Mouse (Mus musculus): ENCODE data around the gene Mark2. TPM values are rescaled to one million over a fixed set of nuclear protein-coding genes. Genes with fewer than 3 reads are reported as not detected.

Mark2 gene
- polyA plus RNA-seq, 1 experiment from 2014 or later: 51.9 TPM

GRCm38 (mm10) chr19:7304801-7305200 lies 36.9 kb downstream of the Mark2 start:
- WGBS: 75% methylated on average over 2 of the region's 2 CpGs
- no peak overlapping the region for H3K9ac ChIP-seq (replicated peaks)

DNA sequence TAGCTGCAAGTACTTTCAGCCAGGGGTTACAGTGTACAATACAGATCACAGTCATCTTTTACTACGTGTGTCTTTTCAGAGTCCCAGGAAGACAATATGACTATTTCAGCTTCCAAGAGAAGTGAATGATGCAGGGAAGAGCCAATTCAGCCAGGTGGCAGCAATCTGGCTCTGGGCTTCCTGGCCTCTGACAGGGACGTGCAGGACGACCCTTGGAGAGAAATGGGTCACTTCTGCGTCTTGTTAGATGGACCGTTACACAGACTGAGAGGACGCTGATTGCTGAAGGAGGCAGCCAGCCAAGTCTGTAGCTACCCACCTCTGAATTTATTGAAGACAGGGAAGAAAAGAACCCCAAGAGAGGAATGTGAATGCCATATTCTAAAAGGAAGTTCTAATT lies 37.9 kb downstream of the Mark2 start:
- Histone ChIP-seq H3K9me3 (replicated peaks) (no peaks in the 10 kb centered on the region), H3K9ac (replicated peaks) (no peak overlapping the region), H3K4me2 (no peak overlapping the region), H3K27ac (replicated peaks) (no peak overlapping the region; the same call in 1 of the 2 replicates), H3K27me3 (replicated peaks) (no peaks in the 10 kb centered on the region), H3K36me3 (no peaks in the 10 kb centered on the region), H3K4me3 (replicated peaks) (no peak overlapping the region), H3K4me1 (peaks cover 50% of the 10 kb centered on the region)
- 39% methylated on average over 6 of the region's 6 CpGs for WGBS
- no peak for ATAC-seq (ENCODE audit: low FRiP score)

More at GRCm38 (mm10) chr19:7304801-7305200, 36.9 kb downstream of the Mark2 start:
- Histone ChIP-seq H3K4me3 (replicated peaks) (no peak overlapping the region), H3K4me1 (peaks cover 52% of the 10 kb centered on the region), H3K9me3 (replicated peaks) (no peaks in the 10 kb centered on the region), H3K27me3 (replicated peaks) (no peaks in the 10 kb centered on the region), H3K36me3 (no peaks in the 10 kb centered on the region), H3K4me2 (no peak overlapping the region), H3K27ac (replicated peaks) (no peak overlapping the region)
- ATAC-seq (ENCODE audit: low FRiP score): no peak

DNA sequence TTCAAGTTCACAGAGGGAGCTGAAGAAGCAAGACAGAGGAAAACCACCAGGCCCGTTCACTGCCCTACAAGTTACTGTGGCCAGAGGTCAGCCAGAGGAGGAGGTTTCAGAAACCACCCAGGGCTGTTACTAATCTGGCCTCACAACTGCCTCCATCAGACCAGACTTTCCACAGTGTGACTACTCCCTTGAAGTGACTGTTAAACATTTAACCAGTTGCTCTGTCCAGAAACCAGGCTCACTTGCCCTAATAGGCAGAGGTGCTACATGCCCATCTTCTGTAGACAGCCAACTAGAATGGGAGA lies 39.2 kb downstream of the Mark2 start:
- 97% methylated on average over 1 of the region's 1 CpGs for WGBS
- H3K4me2 ChIP-seq: no peak overlapping the region
- H3K36me3 ChIP-seq: no peaks in the 10 kb centered on the region
- ATAC-seq (ENCODE audit: low FRiP score): no peak
- no peaks in the 10 kb centered on the region for H3K9me3 ChIP-seq (replicated peaks)
- peaks cover 42% of the 10 kb centered on the region for H3K4me1 ChIP-seq
- no peak overlapping the region for H3K9ac ChIP-seq (replicated peaks)
- no peak overlapping the region for H3K4me3 ChIP-seq (replicated peaks)
- no peaks in the 10 kb centered on the region for H3K27me3 ChIP-seq (replicated peaks)
- no peak overlapping the region for H3K27ac ChIP-seq (replicated peaks)

GRCm38 (mm10) chr19:7301647-7302492 lies 39.8 kb downstream of the Mark2 start:
- no peaks in the 10 kb centered on the region for H3K36me3 ChIP-seq
- no peak for ATAC-seq (ENCODE audit: low FRiP score)
- H3K4me3 ChIP-seq (replicated peaks): no peak overlapping the region
- no peak overlapping the region for H3K9ac ChIP-seq (replicated peaks)
- H3K4me1 ChIP-seq: peaks cover 36% of the 10 kb centered on the region
- H3K4me2 ChIP-seq: no peak overlapping the region
- 88% methylated on average over 7 of the region's 7 CpGs for WGBS
- H3K27me3 ChIP-seq (replicated peaks): no peaks in the 10 kb centered on the region
- H3K27ac ChIP-seq (replicated peaks): no peak overlapping the region
- H3K9me3 ChIP-seq (replicated peaks): no peaks in the 10 kb centered on the region

DNA sequence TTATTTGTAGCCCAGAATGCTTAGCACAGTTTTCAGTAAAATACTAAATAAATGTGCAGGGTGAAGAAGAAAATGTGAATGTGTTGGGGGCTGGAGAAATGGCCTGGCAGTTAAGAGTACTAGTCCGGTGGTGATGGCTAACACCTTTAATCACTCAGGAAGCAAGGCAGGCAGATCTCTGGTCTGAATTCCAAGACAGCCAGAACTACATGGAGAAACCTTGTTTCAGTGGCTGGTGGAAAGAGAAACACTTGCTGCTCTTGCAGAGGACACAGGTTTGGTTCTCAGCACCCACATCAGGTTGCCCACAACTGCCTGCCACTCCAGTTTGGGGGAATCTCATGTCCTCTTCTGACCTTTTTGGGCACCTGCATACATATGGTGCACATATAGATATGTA lies 41.6 kb downstream of the Mark2 start:
- H3K9ac ChIP-seq (replicated peaks): no peak overlapping the region
- WGBS: 100% methylated on average over 1 of the region's 1 CpGs
- ATAC-seq (ENCODE audit: low FRiP score): no peak
- H3K4me3 ChIP-seq (replicated peaks): no peak overlapping the region
- H3K27ac ChIP-seq (replicated peaks): no peak overlapping the region
- H3K4me2 ChIP-seq: no peak overlapping the region
- no peaks in the 10 kb centered on the region for H3K36me3 ChIP-seq
- no peaks in the 10 kb centered on the region for H3K27me3 ChIP-seq (replicated peaks)
- H3K9me3 ChIP-seq (replicated peaks): no peaks in the 10 kb centered on the region
- H3K4me1 ChIP-seq: peaks cover 26% of the 10 kb centered on the region

- peak overlapping the region; percentile 48 for H3K27ac ChIP-seq (replicated peaks)
- H3K9ac ChIP-seq (replicated peaks): no peak overlapping the region
These were observed 42.6 kb downstream of the Mark2 start for GRCm38 (mm10) chr19:7299052-7299451.

GRCm38 (mm10) chr19:7295959-7296358 lies 45.7 kb downstream of the Mark2 start:
- Histone ChIP-seq H3K27me3 (replicated peaks) (no peaks in the 10 kb centered on the region), H3K4me3 (replicated peaks) (no peak overlapping the region), H3K27ac (replicated peaks) (no peak overlapping the region), H3K9ac (replicated peaks) (no peak overlapping the region), H3K4me2 (no peak overlapping the region), H3K36me3 (no peaks in the 10 kb centered on the region), H3K4me1 (peaks cover 27% of the 10 kb centered on the region), H3K9me3 (replicated peaks) (no peaks in the 10 kb centered on the region)
- 89% methylated on average over 4 of the region's 4 CpGs for WGBS
- no peak for ATAC-seq (ENCODE audit: low FRiP score)

More at GRCm38 (mm10) chr19:7299052-7299451, 42.6 kb downstream of the Mark2 start:
- no peaks in the 10 kb centered on the region for H3K9me3 ChIP-seq (replicated peaks)
- H3K4me3 ChIP-seq (replicated peaks): no peak overlapping the region
- H3K4me2 ChIP-seq: no peak overlapping the region
- no peaks in the 10 kb centered on the region for H3K27me3 ChIP-seq (replicated peaks)
- ATAC-seq (ENCODE audit: low FRiP score): peak; percentile 89
- H3K36me3 ChIP-seq: no peaks in the 10 kb centered on the region
- H3K4me1 ChIP-seq: peaks cover 27% of the 10 kb centered on the region

DNA sequence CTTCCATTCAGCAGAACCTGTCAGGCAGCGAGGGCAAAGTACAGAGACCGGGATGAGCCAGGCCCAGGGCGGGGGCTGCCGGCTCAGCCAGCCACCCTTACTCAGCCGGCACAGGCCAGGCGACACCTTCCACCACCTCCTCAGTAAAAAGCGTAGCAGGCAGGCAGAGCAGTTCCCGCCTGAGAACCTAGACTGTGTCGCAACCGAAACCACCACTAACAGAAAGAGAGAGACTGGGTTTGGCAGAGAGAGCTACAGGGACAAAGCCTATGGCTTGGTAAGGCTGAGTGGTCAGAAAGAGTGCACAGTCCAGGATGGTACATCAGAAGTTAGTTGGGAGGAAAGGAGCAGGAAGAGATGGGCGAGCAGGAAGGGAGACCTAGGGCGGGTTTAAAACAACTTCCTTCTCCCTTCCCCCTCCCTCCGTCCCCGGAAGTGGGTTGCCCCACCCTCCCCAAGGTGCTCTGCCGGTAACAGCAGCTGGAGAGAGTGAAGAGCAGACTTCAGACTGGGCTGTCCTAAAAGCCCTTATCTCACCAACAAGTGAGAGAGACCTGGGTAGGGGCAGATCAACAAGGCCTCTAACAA lies 46.5 kb downstream of the Mark2 start:
- ATAC-seq (ENCODE audit: low FRiP score): no peak
- Histone ChIP-seq H3K27ac (replicated peaks) (no peak overlapping the region), H3K9ac (replicated peaks) (no peak overlapping the region), H3K9me3 (replicated peaks) (no peaks in the 10 kb centered on the region), H3K4me1 (peaks cover 31% of the 10 kb centered on the region), H3K36me3 (no peaks in the 10 kb centered on the region), H3K27me3 (replicated peaks) (no peaks in the 10 kb centered on the region), H3K4me3 (replicated peaks) (no peak overlapping the region), H3K4me2 (no peak overlapping the region)
- 76% methylated on average over 15 of the region's 15 CpGs for WGBS

GRCm38 (mm10) chr19:7294098-7294876 lies 47.4 kb downstream of the Mark2 start:
- Histone ChIP-seq H3K4me2 (no peak overlapping the region), H3K27ac (replicated peaks) (no peak overlapping the region), H3K4me3 (replicated peaks) (no peak overlapping the region), H3K27me3 (replicated peaks) (no peaks in the 10 kb centered on the region), H3K9me3 (replicated peaks) (no peaks in the 10 kb centered on the region), H3K9ac (replicated peaks) (no peak overlapping the region), H3K4me1 (peaks cover 28% of the 10 kb centered on the region), H3K36me3 (no peaks in the 10 kb centered on the region; the same call in 1 of the 2 replicates)
- 66% methylated on average over 8 of the region's 8 CpGs for WGBS
- no peak for ATAC-seq (ENCODE audit: low FRiP score)

DNA sequence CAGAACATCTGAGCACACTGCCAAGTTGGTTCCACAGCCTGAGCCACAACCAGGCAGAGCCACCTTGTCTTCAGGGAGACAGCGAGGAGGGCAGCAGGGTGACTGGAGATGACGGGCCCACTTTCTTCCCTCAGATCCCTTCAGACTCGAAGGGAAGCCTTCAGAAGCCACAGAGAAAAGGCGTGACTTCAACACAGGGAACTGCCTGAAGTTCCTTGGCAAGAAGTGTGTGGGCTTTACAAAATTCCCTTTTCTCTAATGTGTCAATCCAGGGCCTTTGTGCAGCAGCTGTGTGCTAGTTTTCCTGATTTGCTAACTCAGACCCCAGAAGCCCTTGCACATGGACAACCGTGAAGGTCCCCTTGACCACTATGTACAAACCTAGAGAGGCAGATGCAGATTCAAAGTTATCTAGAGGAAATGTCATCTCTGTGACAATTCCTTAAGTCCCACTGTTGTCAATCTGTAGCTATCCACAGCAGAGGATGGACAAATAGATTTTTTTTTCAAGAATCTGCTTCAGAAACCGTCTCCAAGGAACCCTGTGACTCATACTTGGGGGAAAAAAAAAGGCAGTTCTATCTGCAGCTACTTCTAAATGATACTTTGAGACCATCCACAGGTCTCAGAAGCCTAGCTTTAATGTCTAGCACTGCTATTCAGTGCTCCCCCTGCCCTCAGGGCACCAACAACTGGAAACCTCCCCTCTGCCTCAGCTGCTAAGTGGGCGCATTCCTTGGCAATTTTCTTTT lies 49.5 kb downstream of the Mark2 start:
- ATAC-seq (ENCODE audit: low FRiP score): no peak
- Histone ChIP-seq H3K9ac (replicated peaks) (no peak overlapping the region), H3K36me3 (peaks cover 6% of the 10 kb centered on the region), H3K4me2 (no peak overlapping the region), H3K9me3 (replicated peaks) (no peaks in the 10 kb centered on the region), H3K27me3 (replicated peaks) (no peaks in the 10 kb centered on the region), H3K4me1 (peaks cover 18% of the 10 kb centered on the region), H3K4me3 (replicated peaks) (no peak overlapping the region), H3K27ac (replicated peaks) (0 out of 2 replicates have a peak overlapping the region, but pooled peaks have one; percentile 28)
- WGBS: 83% methylated on average over 7 of the region's 7 CpGs

DNA sequence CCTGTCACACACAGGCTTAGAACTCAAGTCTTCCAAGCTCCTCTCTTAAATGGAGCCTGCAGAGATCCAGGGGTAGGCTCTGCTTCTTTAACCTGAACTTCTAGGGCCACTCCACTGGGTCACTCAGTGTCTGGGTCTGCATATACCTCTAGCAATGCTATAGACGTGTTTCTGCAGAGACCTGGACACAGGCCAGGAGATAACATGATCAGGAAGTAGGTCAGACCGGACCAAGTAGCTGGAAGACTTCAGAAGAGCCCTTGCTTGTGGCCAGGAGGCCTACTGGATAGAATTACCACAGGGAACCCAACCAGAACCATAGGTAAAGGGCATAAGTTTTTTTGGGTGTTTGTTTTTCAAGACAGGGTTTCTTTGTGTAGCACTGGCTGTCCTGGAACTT lies 51.9 kb downstream of the Mark2 start:
- 76% methylated on average over 2 of the region's 2 CpGs for WGBS
- H3K27ac ChIP-seq (replicated peaks): no peak overlapping the region
- no peaks in the 10 kb centered on the region for H3K27me3 ChIP-seq (replicated peaks)
- H3K36me3 ChIP-seq: peaks cover 30% of the 10 kb centered on the region
- peaks cover 16% of the 10 kb centered on the region for H3K4me1 ChIP-seq
- no peaks in the 10 kb centered on the region for H3K9me3 ChIP-seq (replicated peaks)
- H3K9ac ChIP-seq (replicated peaks): no peak overlapping the region
- ATAC-seq (ENCODE audit: low FRiP score): no peak
- no peak overlapping the region for H3K4me2 ChIP-seq
- no peak overlapping the region for H3K4me3 ChIP-seq (replicated peaks)

Data from neural tube, embryonic 15.5 days (tissue).